Mouse (Mus musculus): ENCODE data around the gene Ccar1.

DNA sequence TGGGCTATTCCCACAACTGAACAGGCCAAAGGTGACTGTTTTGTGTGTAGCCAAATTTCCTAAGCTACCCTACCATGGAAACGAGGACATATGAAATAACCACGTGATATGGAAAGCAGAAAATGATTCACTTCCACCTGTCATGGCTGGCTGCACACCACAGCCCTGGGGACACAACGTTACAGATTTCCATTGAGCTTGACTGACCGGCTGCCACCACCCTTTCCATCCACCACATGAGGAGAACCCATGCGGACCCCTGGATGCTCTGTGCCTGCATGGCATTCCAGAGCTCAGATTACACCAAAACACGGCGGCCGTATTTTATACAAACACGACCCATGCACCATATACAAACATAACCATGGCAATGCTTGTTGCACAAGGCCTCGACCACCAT, 78.6 kb downstream of the Ccar1 start:
- TF ChIP-seq CTCF (conservative IDR thresholded peaks at IDR 0.05; ENCODE audit: insufficient read depth, insufficient read length, low read depth, low read length) (no peak), POLR2A (IDR thresholded peaks at IDR 0.05; ENCODE audit: low read depth, low read length) (no peak)
